Mouse (Mus musculus) MEL (cell line): ENCODE measurements around the gene Mgl2. TPM values are rescaled to one million over a fixed set of nuclear protein-coding genes. Genes with fewer than 3 reads are reported as not detected.

Source experiments
- polyA plus RNA-seq, 2 experiments: library from polyadenylated mRNA; stranded (reverse) in 1 of 2; unstranded in 1 of 2; fragments of >175 nt in 1 of 2; fragments of >200 nt in 1 of 2; gene quantifications; 2 replicates each; pipeline versions ENCODE4 v1.2.1 to v1.2.4; 2012; ENCODE audit warnings: low replicate concordance in 2 of 2, low read depth in 1 of 2; ENCODE audit not compliant: insufficient read length in 2 of 2, insufficient read depth in 1 of 2, missing spikeins in 1 of 2
- total RNA-seq: library from RNA; depleted of rRNA; stranded (reverse); fragments of 300-350 nt; gene quantifications from 2 replicates; pipeline ENCODE4 v1.2.3, GENCODE M21; 2012; rRNA removed

Mgl2 gene
- total and polyA plus RNA-seq, 3 experiments, result 0.06 to 0.12 TPM; not detected in 1

Other genes starting within 250 kb of the Mgl2 start
- 0.19 and 0.26 TPM in 2 replicates for gene Kctd11, start 248.9 kb upstream of the Mgl2 start, total RNA-seq
- gene Kctd11, start 248.9 kb upstream of the Mgl2 start, polyA plus RNA-seq, result under 1 TPM in 1 of 2 experiments, not detected in 1; 0.49 TPM
- gene Acap1, start 234.8 kb upstream of the Mgl2 start, total RNA-seq, result 20.7 and 33.4 TPM in 2 replicates
- 10 to 100 TPM in 1 of 2 experiments, not detected in 1; 42.2 TPM for gene Acap1, start 234.8 kb upstream of the Mgl2 start, polyA plus RNA-seq
- 0.69 and 0.81 TPM in 2 replicates for gene 2810408A11Rik, start 229.3 kb upstream of the Mgl2 start, total RNA-seq
- gene 2810408A11Rik, start 229.3 kb upstream of the Mgl2 start, polyA plus RNA-seq, result 1 to 10 TPM in 1 of 2 experiments, not detected in 1; 1.3 TPM
- 47.3 and 58.0 TPM in 2 replicates for gene Neurl4, start 229.3 kb upstream of the Mgl2 start, total RNA-seq
- gene Neurl4, start 229.3 kb upstream of the Mgl2 start, polyA plus RNA-seq, result 10 to 100 TPM in 1 of 2 experiments, not detected in 1; 50.9 TPM
- gene Gps2, start 216.4 kb upstream of the Mgl2 start, total RNA-seq, result 64.5 and 78.0 TPM in 2 replicates
- gene Gps2, start 216.4 kb upstream of the Mgl2 start, polyA plus RNA-seq, result 100 to 1,000 TPM in 1 of 2 experiments, not detected in 1; 113 TPM
- 1,428 and 1,539 TPM in 2 replicates for gene Eif5a, start 208.4 kb upstream of the Mgl2 start, total RNA-seq
- 1,000 to 10,000 TPM; 1,272 to 3,185 TPM for gene Eif5a, start 208.4 kb upstream of the Mgl2 start, polyA plus RNA-seq
- gene Ybx2, start 194.5 kb upstream of the Mgl2 start, total RNA-seq, result 0.33 and 0.50 TPM in 2 replicates
- under 1 TPM in 1 of 2 experiments, not detected in 1; 0.92 TPM for gene Ybx2, start 194.5 kb upstream of the Mgl2 start, polyA plus RNA-seq
- 0.12 TPM in 1 of 2 replicates, not detected in the other for gene Slc2a4, start 182.1 kb upstream of the Mgl2 start, total RNA-seq
- under 1 TPM in 1 of 2 experiments, not detected in 1; 0.19 TPM for gene Slc2a4, start 182.1 kb upstream of the Mgl2 start, polyA plus RNA-seq
- gene Cldn7, start 165.6 kb upstream of the Mgl2 start, total RNA-seq, result 0.26 and 0.31 TPM in 2 replicates
- under 1 TPM in 1 of 2 experiments, not detected in 1; 0.36 TPM for gene Cldn7, start 165.6 kb upstream of the Mgl2 start, polyA plus RNA-seq
- 47.3 and 49.6 TPM in 2 replicates for gene Ctdnep1, start 149.2 kb upstream of the Mgl2 start, total RNA-seq
- 100 to 1,000 TPM in 1 of 2 experiments, not detected in 1; 133 TPM for gene Ctdnep1, start 149.2 kb upstream of the Mgl2 start, polyA plus RNA-seq
- 170 and 189 TPM in 2 replicates for gene Elp5, start 147.8 kb upstream of the Mgl2 start, total RNA-seq
- 100 to 1,000 TPM in 1 of 2 experiments, not detected in 1; 222 TPM for gene Elp5, start 147.8 kb upstream of the Mgl2 start, polyA plus RNA-seq
- gene Gabarap, start 139.2 kb upstream of the Mgl2 start, total RNA-seq, result 105 and 132 TPM in 2 replicates
- gene Gabarap, start 139.2 kb upstream of the Mgl2 start, polyA plus RNA-seq, result 100 to 1,000 TPM in 1 of 2 experiments, not detected in 1; 241 TPM
- 88.2 and 112 TPM in 2 replicates for gene Phf23, start 134.6 kb upstream of the Mgl2 start, total RNA-seq
- gene Phf23, start 134.6 kb upstream of the Mgl2 start, polyA plus RNA-seq, result 100 to 1,000 TPM in 1 of 2 experiments, not detected in 1; 108 TPM
- 40.1 and 41.9 TPM in 2 replicates for gene Dvl2, start 129.7 kb upstream of the Mgl2 start, total RNA-seq
- 10 to 100 TPM in 1 of 2 experiments, not detected in 1; 38.5 TPM for gene Dvl2, start 129.7 kb upstream of the Mgl2 start, polyA plus RNA-seq
- 123 and 140 TPM in 2 replicates for gene Acadvl, start 114.9 kb upstream of the Mgl2 start, total RNA-seq
- 10 to 100 TPM in 1 of 2 experiments, not detected in 1; 92.5 TPM for gene Acadvl, start 114.9 kb upstream of the Mgl2 start, polyA plus RNA-seq
- gene Dlg4, start 113.4 kb upstream of the Mgl2 start, total RNA-seq, result 6.5 and 7.9 TPM in 2 replicates
- gene Dlg4, start 113.4 kb upstream of the Mgl2 start, polyA plus RNA-seq, result 10 to 100 TPM in 1 of 2 experiments, not detected in 1; 24.7 TPM
- gene Asgr1, start 76.2 kb upstream of the Mgl2 start, total RNA-seq, result 0.13 TPM in 1 of 2 replicates, not detected in the other
- gene Asgr1, start 76.2 kb upstream of the Mgl2 start, polyA plus RNA-seq, result under 1 TPM in 1 of 2 experiments, not detected in 1; 0.31 TPM
- not detected in 2 replicates for gene Asgr2, start 37.7 kb upstream of the Mgl2 start, total RNA-seq
- gene Asgr2, start 37.7 kb upstream of the Mgl2 start, polyA plus RNA-seq, result not detected
- gene Clec10a, start 25.9 kb downstream of the Mgl2 start, total RNA-seq, result 5.0 and 8.4 TPM in 2 replicates
- gene Clec10a, start 25.9 kb downstream of the Mgl2 start, polyA plus RNA-seq, result 10 to 100 TPM in 1 of 2 experiments, not detected in 1; 10.8 TPM
- 0.31 and 0.33 TPM in 2 replicates for gene Slc16a11, start 82.4 kb downstream of the Mgl2 start, total RNA-seq
- 1 to 10 TPM in 1 of 2 experiments, not detected in 1; 1.2 TPM for gene Slc16a11, start 82.4 kb downstream of the Mgl2 start, polyA plus RNA-seq
- 3.1 and 4.2 TPM in 2 replicates for gene Slc16a13, start 90.7 kb downstream of the Mgl2 start, total RNA-seq
- 1 to 10 TPM in 1 of 2 experiments, not detected in 1; 7.9 TPM for gene Slc16a13, start 90.7 kb downstream of the Mgl2 start, polyA plus RNA-seq
- gene Bcl6b, start 99.5 kb downstream of the Mgl2 start, total RNA-seq, result not detected in 2 replicates
- gene Bcl6b, start 99.5 kb downstream of the Mgl2 start, polyA plus RNA-seq, result not detected
- gene 0610010K14Rik, start 107.6 kb downstream of the Mgl2 start, total RNA-seq, result 60.4 and 61.8 TPM in 2 replicates
- gene 0610010K14Rik, start 107.6 kb downstream of the Mgl2 start, polyA plus RNA-seq, result 100 to 1,000 TPM in 1 of 2 experiments, not detected in 1; 189 TPM
- 2.3 and 3.7 TPM in 2 replicates for gene Gm21988, start 109.5 kb downstream of the Mgl2 start, total RNA-seq
- 1 to 10 TPM in 1 of 2 experiments, not detected in 1; 4.1 TPM for gene Gm21988, start 109.5 kb downstream of the Mgl2 start, polyA plus RNA-seq
- gene Rnasek, start 109.5 kb downstream of the Mgl2 start, total RNA-seq, result 46.8 and 56.2 TPM in 2 replicates
- gene Rnasek, start 109.5 kb downstream of the Mgl2 start, polyA plus RNA-seq, result 100 to 1,000 TPM in 1 of 2 experiments, not detected in 1; 179 TPM
- not detected in 2 replicates for gene Alox12, start 125.0 kb downstream of the Mgl2 start, total RNA-seq
- under 1 TPM in 1 of 2 experiments, not detected in 1; 0.03 TPM for gene Alox12, start 125.0 kb downstream of the Mgl2 start, polyA plus RNA-seq
- not detected in 2 replicates for gene Alox12e, start 192.3 kb downstream of the Mgl2 start, total RNA-seq
- gene Alox12e, start 192.3 kb downstream of the Mgl2 start, polyA plus RNA-seq, result not detected
- gene Alox15, start 221.7 kb downstream of the Mgl2 start, total RNA-seq, result not detected in 2 replicates
- gene Alox15, start 221.7 kb downstream of the Mgl2 start, polyA plus RNA-seq, result not detected